8 mouse cellular contexts compared by ENCODE assay signal in genomic region chr14:62342643-62343144, GRCm38 (mm10). TPM values are rescaled to one million over a fixed set of nuclear protein-coding genes. Genes with fewer than 3 reads are reported as not detected.
A peak's percentile ranks its signal among the peaks of the same experiment; 100 is the strongest.
DNase-seq lines count a peak whose midpoint lies in the region; ATAC-seq lines count a peak whose summit lies in the region.

No protein-coding gene starts in this region.

- no peak overlapping the region for H3K9ac ChIP-seq in limb, embryonic 15.5 days

- peaks cover 52% of the 10 kb centered on the region for H3K4me1 ChIP-seq in erythroblast, embryonic 14.5 days (ENCODE audit: control insufficient read depth)
- peaks cover 11% of the 10 kb centered on the region for H3K4me1 ChIP-seq in limb, embryonic 15.5 days

- H3K27me3 ChIP-seq in erythroblast, embryonic 14.5 days (ENCODE audit: control insufficient read depth), result no peaks in the 10 kb centered on the region
- no peaks in the 10 kb centered on the region for H3K27me3 ChIP-seq in limb, embryonic 15.5 days

- 59% methylated on average over 10 of the region's 10 CpGs for WGBS in limb, embryonic 15.5 days

- H3K9me3 ChIP-seq in erythroblast, embryonic 14.5 days (ENCODE audit: control insufficient read depth, low read length), result no peaks in the 10 kb centered on the region
- no peaks in the 10 kb centered on the region for H3K9me3 ChIP-seq in limb, embryonic 15.5 days

- peak; percentile 15 to 20 for DNase-seq in spleen, postnatal 36 days (ENCODE audit: low spot score in 2 of 2)
- no peak for DNase-seq in spleen, postnatal 4 days (ENCODE audit: low spot score in 2 of 2)
- DNase-seq in thymus, postnatal 10 days (ENCODE audit: low spot score in 2 of 2), result peak; percentile 57 to 61
- DNase-seq in kidney, adult 11 months, result no peak
- no peak for DNase-seq in urinary bladder, adult 18-20 months (ENCODE audit: low spot score in 2 of 2)
- DNase-seq in gastrocnemius, adult 8-10 months (ENCODE audit: low spot score in 2 of 2), result no peak

- peak overlapping the region; percentile 61; the same call in 1 of the 2 replicates for H3K27ac ChIP-seq in limb, embryonic 15.5 days

- H3K4me2 ChIP-seq in limb, embryonic 15.5 days, result peak overlapping the region; percentile 14; the same call in 1 of the 2 replicates

- peak overlapping the region; percentile 40 for H3K4me3 ChIP-seq in erythroblast, embryonic 14.5 days (replicated peaks)
- no peak overlapping the region for H3K4me3 ChIP-seq in limb, embryonic 15.5 days

- H3K36me3 ChIP-seq in erythroblast, embryonic 14.5 days (ENCODE audit: control insufficient read depth), result peaks cover 59% of the 10 kb centered on the region
- H3K36me3 ChIP-seq in limb, embryonic 15.5 days, result no peaks in the 10 kb centered on the region

- ATAC-seq in limb, embryonic 15.5 days (ENCODE audit: insufficient number of reproducible peaks, low FRiP score, low TSS enrichment, low read depth), result no peak

RNA-seq across cellular contexts. Expression of gene Dleu7, which starts 49.8 kb away (rescaled TPM):
- not detected in 2 replicates for polyA plus RNA-seq in erythroblast, embryonic 14.5 days (2012)
- 0.88 and 1.2 TPM in 2 replicates for polyA plus RNA-seq in limb, embryonic 15.5 days (2015; fragmentation: Nextera tagmentation; extraction: Ambion mirVana)
- not detected for total RNA-seq in gastrocnemius, adult 8-10 months (2022)

RNA-seq across cellular contexts. Expression of gene Rnaseh2b, which starts 50.3 kb away (rescaled TPM):
- polyA plus RNA-seq in erythroblast, embryonic 14.5 days (2012), result 2.6 and 3.8 TPM in 2 replicates
- polyA plus RNA-seq in limb, embryonic 15.5 days (2015; fragmentation: Nextera tagmentation; extraction: Ambion mirVana), result 42.2 and 46.3 TPM in 2 replicates
- 1 to 10 TPM; 3.8 to 6.5 (median 4.5) TPM for total RNA-seq in gastrocnemius, adult 8-10 months (2022)

Comparison
In these comparisons a context has a peak if more than half of its experiments do, and no peak if none do; other contexts are left out.
1. DNase-seq: peak in spleen, postnatal 36 days (2 of 2) and thymus, postnatal 10 days (2 of 2); none in spleen, postnatal 4 days (0 of 2), kidney, adult 11 months (single experiment), urinary bladder, adult 18-20 months (0 of 2) and gastrocnemius, adult 8-10 months (0 of 2).